Mouse (Mus musculus): ENCODE measurements around the gene Gm21833.

DNA sequence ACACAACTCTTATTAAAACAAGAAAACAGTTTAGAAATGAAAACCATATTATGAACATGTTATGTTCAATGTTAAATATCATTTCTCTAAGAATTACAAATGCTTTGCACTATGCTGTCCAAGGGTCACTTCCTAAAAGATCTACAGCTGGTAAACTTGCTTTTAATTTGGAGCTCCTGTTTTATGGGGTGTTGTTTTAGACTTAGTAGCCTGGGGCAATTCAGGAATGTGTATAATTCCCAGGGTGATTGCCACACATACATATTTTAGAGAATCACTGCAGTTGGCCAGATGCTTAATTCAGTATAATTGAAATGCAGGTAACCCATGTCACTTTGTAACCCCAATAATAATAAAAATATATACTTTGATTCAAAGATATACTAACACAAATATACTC, 12.9 kb upstream of the Gm21833 start:
- TF ChIP-seq CTCF (IDR thresholded peaks at IDR 0.05; ENCODE audit: borderline replicate concordance, extremely low read depth, insufficient read depth, insufficient read length) (no peak), POLR2A (IDR thresholded peaks at IDR 0.05; ENCODE audit: borderline replicate concordance, extremely low read depth, insufficient read depth, insufficient read length, poor library complexity, severe bottlenecking) (no peak)

Measured in brain, embryonic 14.5 days (tissue).